Mouse (Mus musculus) CH12.LX (cell line): ENCODE results near the gene Snap91. TPM values are rescaled to one million over a fixed set of nuclear protein-coding genes. Genes with fewer than 3 reads are reported as not detected.

Experiments
- DNase-seq: peaks from one replicate; pipeline ENCODE4 v3.0.0-alpha.2; 2013; ENCODE audit errors: extremely low read depth
- H3K27ac ChIP-seq: 2 replicates; pipeline ENCODE4 v1.5.1; 2012; ENCODE audit warnings: low read depth, mild to moderate bottlenecking, control low read depth, moderate library complexity; ENCODE audit not compliant: insufficient read depth
- H3K27me3 ChIP-seq: replicated peaks from 2 replicates; pipeline ENCODE3; 2012; ENCODE audit warnings: inconsistent platforms
- H3K36me3 ChIP-seq, 2 experiments: replicated peaks in 1 of 2; 2 replicates each; pipeline versions ENCODE3 to v1.6.1; 2012; ENCODE audit warnings: inconsistent platforms in 1 of 2, low read length in 1 of 2, mild to moderate bottlenecking in 1 of 2, mixed read lengths in 1 of 2, moderate library complexity in 1 of 2; ENCODE audit not compliant: control insufficient read depth in 1 of 2, insufficient read depth in 1 of 2
- H3K4me1 ChIP-seq, 2 experiments: 2 replicates each; pipeline ENCODE4 v1.6.1; 2012; ENCODE audit warnings: inconsistent platforms in 1 of 2, moderate library complexity in 1 of 2; ENCODE audit not compliant: insufficient read depth in 2 of 2, control insufficient read depth in 1 of 2
- H3K4me2 ChIP-seq: 2 replicates; pipeline ENCODE4 v1.6.1; 2012; ENCODE audit warnings: low read depth, mild to moderate bottlenecking, control low read depth; ENCODE audit not compliant: poor library complexity, insufficient read depth, severe bottlenecking
- H3K4me3 ChIP-seq, 3 experiments: fragments of 150-350 bp in 1 of 3; sonication (generic) in 1 of 3; replicated peaks in 1 of 3; 2 replicates each; pipeline versions ENCODE3 to v1.5.1; 2011 to 2012; ENCODE audit warnings: low read depth in 2 of 3, low read length in 2 of 3, mild to moderate bottlenecking in 2 of 3, moderate library complexity in 2 of 3, control low read depth in 1 of 3, improper control_type of control experiment in 1 of 3, inconsistent platforms in 1 of 3, mixed read lengths in 1 of 3; ENCODE audit not compliant: poor library complexity in 1 of 3
- H3K79me2 ChIP-seq: replicated peaks from 2 replicates; pipeline ENCODE4 v1.6.1; 2012; ENCODE audit warnings: mild to moderate bottlenecking, moderate library complexity; ENCODE audit not compliant: control insufficient read depth, poor library complexity, insufficient read depth, severe bottlenecking; ENCODE audit errors: extremely low read depth
- H3K9ac ChIP-seq: 2 replicates; pipeline ENCODE4 v1.6.1; 2012; ENCODE audit warnings: low read depth, mild to moderate bottlenecking, control low read depth, moderate library complexity; ENCODE audit not compliant: insufficient read depth
- H3K9me3 ChIP-seq: replicated peaks from 2 replicates; pipeline ENCODE3; 2012; ENCODE audit warnings: low read length, inconsistent platforms, mixed read lengths
- BHLHE40 ChIP-seq: IDR thresholded peaks from 2 replicates; pipeline ENCODE4 v1.6.1; 2011; ENCODE audit warnings: mild to moderate bottlenecking, low read depth, low read length, improper control_type of control experiment
- CHD2 ChIP-seq: IDR thresholded peaks from 2 replicates; pipeline ENCODE4 v1.6.1; 2011; ENCODE audit warnings: low read length, improper control_type of control experiment
- CTCF ChIP-seq, 2 experiments: IDR thresholded peaks in 1 of 2; conservative IDR thresholded peaks in 1 of 2; 2 replicates each; pipeline ENCODE4 v1.5.1; 2011 to 2012; ENCODE audit warnings: low read depth in 2 of 2, low read length in 2 of 2, improper control_type of control experiment in 1 of 2, inconsistent platforms in 1 of 2, mild to moderate bottlenecking in 1 of 2, moderate library complexity in 1 of 2
- E2F4 ChIP-seq: IDR thresholded peaks from 2 replicates; pipeline ENCODE4 v1.6.1; 2011; ENCODE audit warnings: low read depth, low read length, improper control_type of control experiment; ENCODE audit not compliant: insufficient replicate concordance
- EP300 ChIP-seq: IDR thresholded peaks from 2 replicates; pipeline ENCODE4 v1.6.1; 2011; ENCODE audit warnings: low read length, improper control_type of control experiment
- ETS1 ChIP-seq: conservative IDR thresholded peaks from 2 replicates; pipeline ENCODE4 v1.6.1; 2012; ENCODE audit warnings: low read depth, mild to moderate bottlenecking, inconsistent platforms, low read length, improper control_type of control experiment, moderate library complexity
- GABPA ChIP-seq: IDR thresholded peaks from 2 replicates; pipeline ENCODE4 v1.6.1; 2012; ENCODE audit warnings: low read depth, low read length, improper control_type of control experiment, inconsistent platforms; ENCODE audit not compliant: insufficient replicate concordance
- HCFC1 ChIP-seq: IDR thresholded peaks from 2 replicates; pipeline ENCODE4 v1.6.1; 2012; ENCODE audit warnings: low read depth, mild to moderate bottlenecking, inconsistent platforms, low read length, improper control_type of control experiment
- JUN ChIP-seq: IDR thresholded peaks from 2 replicates; pipeline ENCODE4 v1.6.1; 2011; ENCODE audit warnings: low read depth, mild to moderate bottlenecking, low read length, improper control_type of control experiment, moderate library complexity; ENCODE audit not compliant: insufficient read depth
- MAFK ChIP-seq: IDR thresholded peaks from 2 replicates; pipeline ENCODE4 v1.6.1; 2011; ENCODE audit warnings: low read length, improper control_type of control experiment; ENCODE audit not compliant: insufficient replicate concordance
- MEF2A ChIP-seq: IDR thresholded peaks from 2 replicates; pipeline ENCODE4 v1.6.1; 2014; ENCODE audit warnings: low read depth, mild to moderate bottlenecking, inconsistent platforms, low read length, improper control_type of control experiment, borderline replicate concordance
- MXI1 ChIP-seq: IDR thresholded peaks from 2 replicates; pipeline ENCODE4 v1.6.1; 2011; ENCODE audit warnings: mild to moderate bottlenecking, low read depth, low read length, improper control_type of control experiment
- PAX5 ChIP-seq: IDR thresholded peaks from 2 replicates; pipeline ENCODE4 v1.6.1; 2012; ENCODE audit warnings: low read length, inconsistent platforms, mixed read lengths
- POLR2A ChIP-seq: IDR thresholded peaks from 2 replicates; pipeline ENCODE4 v1.6.1; 2011; ENCODE audit warnings: low read depth, mild to moderate bottlenecking, improper control_type of control experiment, low read length
- RAD21 ChIP-seq: IDR thresholded peaks from 2 replicates; pipeline ENCODE4 v1.6.1; 2011; ENCODE audit warnings: low read depth, mild to moderate bottlenecking, low read length, improper control_type of control experiment, moderate library complexity
- TCF12 ChIP-seq: IDR thresholded peaks from 2 replicates; pipeline ENCODE4 v1.6.1; 2014; ENCODE audit warnings: low read depth, mild to moderate bottlenecking, inconsistent platforms, low read length, improper control_type of control experiment
- UBTF ChIP-seq: IDR thresholded peaks from 2 replicates; pipeline ENCODE4 v1.6.1; 2012; ENCODE audit warnings: low read depth, mild to moderate bottlenecking, inconsistent platforms, low read length, improper control_type of control experiment, moderate library complexity
- ZKSCAN1 ChIP-seq: IDR thresholded peaks from 2 replicates; pipeline ENCODE4 v1.6.1; 2012; ENCODE audit warnings: low read depth, inconsistent platforms, low read length, improper control_type of control experiment, borderline replicate concordance
- ZNF384 ChIP-seq: IDR thresholded peaks from 2 replicates; pipeline ENCODE4 v1.6.1; 2012; ENCODE audit warnings: low read depth, low read length, improper control_type of control experiment, inconsistent platforms
- dilution Hi-C: fragments of 300-500 bp; cut with MboI; formaldehyde crosslinking; loops from 2 replicates; pipeline ENCODE4 v1.14.3; 2020; ENCODE audit warnings: low sequenced_read_pairs; ENCODE audit not compliant: extremely low pct_unique_long_range_greater_than_20kb, extremely low pct_ligation_motif_present
- in situ Hi-C: fragments of 300-500 bp; cut with MboI; formaldehyde crosslinking; loops from 3 replicates; pipeline ENCODE4 v1.14.3; 2019; ENCODE audit warnings: low sequenced_read_pairs, low pct_ligation_motif_present, low pct_unique_long_range_greater_than_20kb, mixed read lengths
- polyA plus RNA-seq: library from polyadenylated mRNA; unstranded; fragments of >175 nt; gene quantifications from 2 replicates; pipeline ENCODE4 v1.2.1, GENCODE M21; 2012; ENCODE audit warnings: low read depth; ENCODE audit not compliant: insufficient read length
- total RNA-seq, 2 experiments: library from RNA; depleted of rRNA; stranded (reverse); fragments of 300-350 nt in 1 of 2; fragments of >200 nt in 1 of 2; gene quantifications; 2 replicates each; pipeline ENCODE4 v1.2.3; 2012 to 2014

The Snap91 gene
- total and polyA plus RNA-seq, 3 experiments, result 0.12 to 0.41 (median 0.21) TPM

DNA sequence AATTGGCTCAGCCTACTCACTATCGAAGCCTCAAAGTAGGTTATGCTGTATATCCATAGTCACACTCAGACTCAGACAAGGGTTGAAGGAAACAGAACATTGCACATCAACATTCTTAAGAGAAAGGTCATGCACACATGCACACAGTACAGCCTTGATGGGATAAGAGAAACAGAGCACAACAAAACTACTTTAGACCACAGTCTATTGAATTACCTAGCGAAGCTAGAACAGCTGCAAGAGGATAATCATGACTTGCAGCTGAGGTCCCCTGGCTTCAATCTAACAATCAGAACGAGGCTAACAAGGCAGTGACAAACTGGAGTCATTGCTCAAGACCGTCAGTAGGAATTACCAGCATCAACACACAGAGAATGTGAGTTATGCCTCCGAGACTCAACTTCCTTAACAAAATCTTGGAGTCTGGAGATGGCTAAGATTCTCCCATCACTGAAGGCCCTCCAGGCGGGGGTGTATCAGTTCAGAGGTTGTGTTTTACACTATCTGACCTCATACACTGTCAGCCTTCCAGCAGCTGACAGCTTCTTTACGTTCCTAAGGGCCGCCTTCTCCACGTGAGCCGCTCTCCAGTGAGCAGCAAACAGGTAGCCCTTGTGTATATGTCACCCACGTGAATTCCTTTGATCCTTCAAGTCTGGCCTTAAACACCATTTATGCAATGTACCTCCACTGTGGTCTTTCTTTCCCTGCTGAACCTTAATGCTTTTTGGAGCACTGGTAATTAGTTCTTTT lies 10.7 kb downstream of the Snap91 start:
- no peak for DNase-seq
- H3K27ac ChIP-seq, result no peak overlapping the region
- H3K27me3 ChIP-seq, result no peaks in the 10 kb centered on the region
- H3K9ac ChIP-seq, result no peak overlapping the region
- no peaks in the 10 kb centered on the region for H3K4me1 ChIP-seq
- no peak overlapping the region for H3K4me2 ChIP-seq
- TF ChIP-seq GABPA (no peak), MAFK (no peak), RAD21 (no peak), MEF2A (no peak), PAX5 (no peak), TCF12 (no peak), EP300 (no peak), ZKSCAN1 (no peak)
- TF ChIP-seq, all 38 proteins: peak for 0
- no peaks in the 10 kb centered on the region for H3K36me3 ChIP-seq
- no peak overlapping the region for H3K4me3 ChIP-seq
- no peaks in the 10 kb centered on the region for H3K9me3 ChIP-seq
- dilution Hi-C loops (no loop called here), in situ Hi-C loops (no loop called here)
- no peaks in the 10 kb centered on the region for H3K79me2 ChIP-seq

GRCm38 (mm10) chr9:86858101-86858500 lies 22.4 kb downstream of the Snap91 start:
- Histone ChIP-seq H3K9ac (no peak overlapping the region), H3K4me2 (no peak overlapping the region), H3K27me3 (no peaks in the 10 kb centered on the region), H3K4me3 (no peak overlapping the region), H3K9me3 (no peaks in the 10 kb centered on the region), H3K27ac (no peak overlapping the region), H3K4me1 (no peaks in the 10 kb centered on the region), H3K36me3 (no peaks in the 10 kb centered on the region), H3K79me2 (no peaks in the 10 kb centered on the region)
- in situ Hi-C loops (no loop called here), dilution Hi-C loops (no loop called here)
- no peak for TF ChIP-seq GABPA
- TF ChIP-seq ZNF384, result no peak
- no peak for TF ChIP-seq ZKSCAN1
- TF ChIP-seq CHD2, result no peak
- TF ChIP-seq UBTF, result no peak
- TF ChIP-seq MEF2A, result no peak
- no peak for TF ChIP-seq POLR2A
- no peak for TF ChIP-seq JUN
- TF ChIP-seq E2F4, result no peak
- TF ChIP-seq HCFC1, result no peak
- TF ChIP-seq BHLHE40, result no peak
- TF ChIP-seq ETS1, result no peak
- TF ChIP-seq CTCF (conservative IDR thresholded peaks at IDR 0.05 in 1 of 2, IDR thresholded peaks at IDR 0.05 in 1 of 2; ENCODE audit: low read depth in 2 of 2, low read length in 2 of 2), result no peak
- no peak for TF ChIP-seq MXI1
- DNase-seq, result no peak
